Comparison of ENCODE assay signal across 29 mouse cellular contexts in genomic region chr7:128358741-128359140, GRCm38 (mm10). TPM values are rescaled to one million over a fixed set of nuclear protein-coding genes. Genes with fewer than 3 reads are reported as not detected.
A peak's percentile ranks its signal among the peaks of the same experiment; 100 is the strongest.
DNase-seq lines count a peak whose midpoint lies in the region; ATAC-seq lines count a peak whose summit lies in the region.
"Had no signal": no experiment of that assay in that cellular context is flagged by ENCODE, and none has a peak within 500 bp of the region (broad histone marks: within the 10 kb centered on the region; RNA-seq: fewer than 3 reads in every experiment).

No protein-coding gene starts in this region.

- peak; percentile 61 for DNase-seq in heart, embryonic 10.5 days (ENCODE audit: low spot score)
- no peak for DNase-seq in heart, postnatal 10 days
- DNase-seq in urinary bladder, postnatal 14 days (ENCODE audit: low spot score) = peak; percentile 1
- no peak for DNase-seq in urinary bladder, postnatal 36 days (ENCODE audit: low spot score in 2 of 2)
- DNase-seq in adrenal gland, adult 18-20 months (ENCODE audit: low spot score in 2 of 2) = no peak
- DNase-seq: adrenal gland, postnatal 25 days; cerebellum, adult 18-20 months; cerebellum, postnatal 10 days; forebrain, postnatal 0 days; gastrocnemius, postnatal 10 days; heart, postnatal 14 days; kidney, adult 2 months; kidney, postnatal 36 days; thymus, postnatal 25 days had no signal

- 81% methylated on average over 9 of the region's 9 CpGs for WGBS in heart, embryonic 10.5 days

- no peak for ATAC-seq in megakaryocyte, adult 5-6 weeks (ENCODE audit: poor library complexity, severe bottlenecking)
- ATAC-seq: CD4-positive, CD25-positive, alpha-beta regulatory T cell, adult 4 months; forebrain, postnatal 0 days; inflammation-experienced regulatory T-cells, adult 6 months; midbrain, embryonic 13.5 days had no signal

- peaks cover 23% of the 10 kb centered on the region for H3K4me1 ChIP-seq in heart, embryonic 10.5 days
- H3K4me1 ChIP-seq in megakaryocyte, embryonic 14.5 days = peaks cover 94% of the 10 kb centered on the region
- H3K4me1 ChIP-seq: hindbrain, embryonic 15.5 days; liver, embryonic 15.5 days; midbrain, embryonic 13.5 days; neural tube, embryonic 13.5 days had no signal

- no peaks in the 10 kb centered on the region for H3K27me3 ChIP-seq in heart, embryonic 10.5 days (ENCODE audit: insufficient read depth, poor library complexity, severe bottlenecking)
- no peaks in the 10 kb centered on the region for H3K27me3 ChIP-seq in megakaryocyte, embryonic 14.5 days (replicated peaks)
- H3K27me3 ChIP-seq: embryonic facial prominence, embryonic 13.5 days; hindbrain, embryonic 15.5 days; lung, embryonic 15.5 days; midbrain, embryonic 13.5 days; neural tube, embryonic 13.5 days had no signal

- H3K36me3 ChIP-seq in heart, embryonic 10.5 days = no peaks in the 10 kb centered on the region
- H3K36me3 ChIP-seq in megakaryocyte, embryonic 14.5 days (replicated peaks; ENCODE audit: low read length) = peaks cover 72% of the 10 kb centered on the region
- H3K36me3 ChIP-seq: embryonic facial prominence, embryonic 13.5 days; forebrain, embryonic 10.5 days; heart, embryonic 13.5 days; hindbrain, embryonic 10.5 days; hindbrain, embryonic 15.5 days; liver, embryonic 15.5 days; lung, embryonic 15.5 days; midbrain, embryonic 13.5 days; neural tube, embryonic 13.5 days had no signal

- no peak overlapping the region for H3K4me3 ChIP-seq in heart, embryonic 10.5 days
- H3K4me3 ChIP-seq in megakaryocyte, embryonic 14.5 days (replicated peaks) = peak overlapping the region; percentile 44
- H3K4me3 ChIP-seq: embryonic facial prominence, embryonic 13.5 days; forebrain, embryonic 10.5 days; heart, embryonic 13.5 days; hindbrain, embryonic 10.5 days; hindbrain, embryonic 15.5 days; layer of hippocampus, adult 2 months; left cerebral cortex, adult 2 months; liver, embryonic 15.5 days; lung, embryonic 15.5 days; midbrain, embryonic 13.5 days; neural tube, embryonic 13.5 days had no signal

- H3K27ac ChIP-seq in heart, embryonic 10.5 days = no peak overlapping the region
- H3K27ac ChIP-seq: embryonic facial prominence, embryonic 13.5 days; forebrain, embryonic 10.5 days; heart, embryonic 13.5 days; hindbrain, embryonic 10.5 days; hindbrain, embryonic 15.5 days; layer of hippocampus, adult 2 months; left cerebral cortex, adult 2 months; liver, embryonic 15.5 days; lung, embryonic 15.5 days; midbrain, embryonic 13.5 days; neural tube, embryonic 13.5 days had no signal

- no peaks in the 10 kb centered on the region for H3K9me3 ChIP-seq in heart, embryonic 10.5 days
- no peaks in the 10 kb centered on the region for H3K9me3 ChIP-seq in megakaryocyte, embryonic 14.5 days
- H3K9me3 ChIP-seq: embryonic facial prominence, embryonic 13.5 days; forebrain, embryonic 10.5 days; heart, embryonic 13.5 days; hindbrain, embryonic 10.5 days; hindbrain, embryonic 15.5 days; liver, embryonic 15.5 days; lung, embryonic 15.5 days; midbrain, embryonic 13.5 days; neural tube, embryonic 13.5 days had no signal

- intact Hi-C loops in heart, postnatal 10 days (cut with DNase I) = loop anchor here (5.0 kb wide), 2 partner anchors 334 to 349 kb away; no protein-coding TSS in a partner anchor

RNA-seq across cellular contexts. Expression of gene Rgs10, which starts 59.8 kb away (rescaled TPM):
- polyA plus RNA-seq in heart, embryonic 10.5 days (2016; fragmentation: Nextera tagmentation; extraction: Ambion mirVana) = 16.4 and 19.3 TPM in 2 replicates
- total RNA-seq in heart, postnatal 10 days (2021) = 10 to 100 TPM; 10.7 to 10.9 TPM
- 650 and 1,157 TPM in 2 replicates for polyA plus RNA-seq in megakaryocyte, embryonic 14.5 days (2012; ENCODE audit: insufficient read depth, low replicate concordance)
- 155 and 159 TPM in 2 replicates for total RNA-seq in megakaryocyte, adult 5-6 weeks (2015)
- 158 and 165 TPM in 2 replicates for total RNA-seq in megakaryocyte, adult 5-6 weeks (2017)
- 10 to 100 TPM; 13.8 to 19.8 TPM for total RNA-seq in adrenal gland, adult 18-20 months (2021)

Comparison
In these comparisons a context has a peak if more than half of its experiments do, and no peak if none do; other contexts are left out.
1. DNase-seq: peak in heart, embryonic 10.5 days (single experiment) and urinary bladder, postnatal 14 days (single experiment); none in heart, postnatal 10 days (0 of 2), urinary bladder, postnatal 36 days (0 of 2) and adrenal gland, adult 18-20 months (0 of 2).
2. RNA of gene Rgs10, which starts 59.8 kb away (total RNA-seq): 155 to 165 TPM in megakaryocyte, adult 5-6 weeks; 13.8 to 19.8 TPM in adrenal gland, adult 18-20 months and 10.7 to 10.9 TPM in heart, postnatal 10 days; every median in the first group is over 4 times any median in the second.